Mouse (Mus musculus): ENCODE measurements around the gene Slc38a9. TPM values are rescaled to one million over a fixed set of nuclear protein-coding genes. Genes with fewer than 3 reads are reported as not detected.

Gene Slc38a9
- polyA plus RNA-seq, 1 experiment from 2014 or later, result 21.0 TPM

DNA sequence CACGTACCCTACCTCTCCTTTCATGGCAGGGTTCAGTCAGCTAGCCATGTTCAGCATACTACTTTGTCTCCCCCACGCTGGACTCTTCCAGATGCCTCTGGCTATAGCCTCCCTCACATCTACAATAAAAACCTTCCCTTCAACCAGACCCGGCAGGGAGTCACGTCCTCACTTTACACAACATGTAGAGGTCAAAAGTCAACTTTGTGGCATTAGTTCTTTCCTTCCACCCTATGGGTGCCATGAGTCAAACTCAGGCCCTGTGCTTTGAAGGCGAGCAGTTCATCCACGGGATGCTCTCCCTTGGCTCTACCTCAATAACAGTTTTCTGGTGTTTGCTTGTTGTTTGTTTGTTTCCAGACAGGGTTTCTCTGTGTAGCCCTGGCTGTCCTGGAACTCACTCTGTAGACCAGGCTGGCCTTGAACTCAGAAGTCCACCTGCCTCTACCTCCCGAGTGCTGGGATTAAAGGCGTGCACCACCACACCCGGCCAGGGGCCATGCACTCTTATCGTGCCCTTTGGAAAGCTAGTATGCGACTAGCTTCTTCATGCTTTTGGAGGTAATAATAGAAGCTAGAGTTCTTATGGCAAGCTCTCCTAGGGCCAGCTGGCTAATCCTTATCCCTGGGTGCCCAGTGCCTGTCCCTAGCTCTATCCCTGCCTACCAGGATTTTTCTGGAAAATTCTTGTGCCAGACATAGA is 88.4 kb downstream of the Slc38a9 start:
- H3K4me2 ChIP-seq (replicated peaks), result no peak overlapping the region
- H3K27me3 ChIP-seq (ENCODE audit: control insufficient read depth, insufficient read depth, low read length), result no peaks in the 10 kb centered on the region
- DNase-seq (ENCODE audit: low spot score), result no peak
- H3K9ac ChIP-seq, result no peak overlapping the region
- H3K27ac ChIP-seq, result no peak overlapping the region
- no peaks in the 10 kb centered on the region for H3K36me3 ChIP-seq (replicated peaks; ENCODE audit: control insufficient read depth, insufficient read depth)
- no peaks in the 10 kb centered on the region for H3K9me3 ChIP-seq (ENCODE audit: control insufficient read depth, low read length)
- WGBS, result 92% methylated on average over 11 of the region's 11 CpGs
- H3K4me3 ChIP-seq (replicated peaks; ENCODE audit: low read length), result no peak overlapping the region
- ATAC-seq (ENCODE audit: low FRiP score), result no peak
- H3K4me1 ChIP-seq (replicated peaks; ENCODE audit: control insufficient read depth, insufficient read depth, low read length), result 0 out of 2 replicates have a peak, but pooled peaks cover 6% of the 10 kb centered on the region

DNA sequence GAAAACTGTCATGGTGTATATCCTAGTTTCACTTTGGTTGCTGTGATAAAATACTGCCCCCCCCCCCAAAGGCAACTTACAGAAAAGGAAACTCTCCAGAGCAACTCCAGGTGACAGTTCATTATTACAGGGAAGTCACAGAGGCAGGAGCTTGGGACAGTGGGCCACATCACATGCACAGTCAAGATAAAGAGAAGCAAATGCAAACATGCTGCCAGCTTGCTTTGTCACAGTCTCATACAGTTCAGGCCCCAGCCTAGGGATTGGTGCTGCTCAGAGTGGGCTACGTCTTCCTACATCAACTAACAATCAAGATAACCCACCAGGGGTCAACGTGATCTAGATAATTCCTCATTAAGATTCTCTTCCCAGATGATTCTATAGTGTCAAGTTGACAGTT is 89.3 kb downstream of the Slc38a9 start:
- H3K27ac ChIP-seq, result no peak overlapping the region
- no peak overlapping the region for H3K4me2 ChIP-seq (replicated peaks)
- no peaks in the 10 kb centered on the region for H3K36me3 ChIP-seq (replicated peaks; ENCODE audit: control insufficient read depth, insufficient read depth)
- DNase-seq (ENCODE audit: low spot score) (no peak), ATAC-seq (ENCODE audit: low FRiP score) (no peak)
- no peaks in the 10 kb centered on the region for H3K27me3 ChIP-seq (ENCODE audit: control insufficient read depth, insufficient read depth, low read length)
- 86% methylated on average over 2 of the region's 2 CpGs for WGBS
- 0 out of 2 replicates have a peak, but pooled peaks cover 6% of the 10 kb centered on the region for H3K4me1 ChIP-seq (replicated peaks; ENCODE audit: control insufficient read depth, insufficient read depth, low read length)
- no peak overlapping the region for H3K4me3 ChIP-seq (replicated peaks; ENCODE audit: low read length)
- no peaks in the 10 kb centered on the region for H3K9me3 ChIP-seq (ENCODE audit: control insufficient read depth, low read length)
- H3K9ac ChIP-seq, result no peak overlapping the region

DNA sequence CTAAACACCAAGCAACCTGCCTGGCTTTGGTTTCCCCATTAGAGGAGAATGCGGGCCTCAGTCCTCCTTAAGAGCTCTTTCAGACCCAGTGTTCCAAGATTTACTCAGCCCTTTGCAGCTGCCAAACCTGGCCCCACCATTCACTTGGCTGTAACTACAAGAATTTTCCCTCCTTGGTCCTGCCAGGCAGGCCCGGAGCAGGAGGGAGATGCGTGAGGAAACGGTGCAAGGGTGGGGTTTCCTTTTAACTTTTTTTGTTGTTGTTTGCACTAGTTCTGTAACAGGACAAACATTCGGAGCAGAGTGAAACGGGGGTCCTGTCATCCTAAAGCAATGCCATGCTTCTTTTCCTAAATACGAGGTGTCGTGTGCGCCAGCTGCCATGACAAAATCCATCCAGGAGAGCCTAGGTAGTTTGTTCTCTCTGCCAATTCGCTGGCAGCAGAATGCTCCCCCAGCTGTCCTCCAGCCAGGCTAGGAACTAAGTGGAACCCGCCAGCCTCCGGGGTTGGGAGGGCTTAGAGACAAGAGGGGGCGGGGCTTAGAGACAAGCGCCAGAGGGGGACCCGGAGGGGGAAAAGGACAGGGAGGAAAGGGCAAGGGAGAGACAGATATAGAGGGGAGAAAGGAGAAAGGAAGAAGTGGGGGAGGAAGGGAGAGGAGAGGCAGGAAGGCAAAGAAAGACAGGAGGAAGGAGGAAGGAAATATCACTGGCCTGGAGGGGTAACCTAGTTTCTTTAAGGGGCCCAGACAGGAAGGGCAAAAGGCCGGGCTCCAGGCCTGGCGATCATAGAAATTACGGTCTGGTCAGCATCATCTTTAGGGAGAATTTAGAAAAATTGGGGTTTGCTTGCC is 91.1 kb downstream of the Slc38a9 start:
- Histone ChIP-seq H3K27ac (peak overlapping the region; percentile 21; the same call in 1 of the 2 replicates), H3K4me2 (replicated peaks) (peak overlapping the region; percentile 23; the same call in 1 of the 2 replicates), H3K9ac (no peak overlapping the region), H3K36me3 (replicated peaks; ENCODE audit: control insufficient read depth, insufficient read depth) (no peaks in the 10 kb centered on the region), H3K4me1 (replicated peaks; ENCODE audit: control insufficient read depth, insufficient read depth, low read length) (peaks cover 16% of the 10 kb centered on the region; the same call in 1 of the 2 replicates), H3K4me3 (replicated peaks; ENCODE audit: low read length) (no peak overlapping the region), H3K27me3 (ENCODE audit: control insufficient read depth, insufficient read depth, low read length) (no peaks in the 10 kb centered on the region), H3K9me3 (ENCODE audit: control insufficient read depth, low read length) (no peaks in the 10 kb centered on the region)
- no peak for DNase-seq (ENCODE audit: low spot score)
- WGBS, result 43% methylated on average over 16 of the region's 18 CpGs
- ATAC-seq (ENCODE audit: low FRiP score), result no peak; the same call in 1 of the 2 replicates

DNA sequence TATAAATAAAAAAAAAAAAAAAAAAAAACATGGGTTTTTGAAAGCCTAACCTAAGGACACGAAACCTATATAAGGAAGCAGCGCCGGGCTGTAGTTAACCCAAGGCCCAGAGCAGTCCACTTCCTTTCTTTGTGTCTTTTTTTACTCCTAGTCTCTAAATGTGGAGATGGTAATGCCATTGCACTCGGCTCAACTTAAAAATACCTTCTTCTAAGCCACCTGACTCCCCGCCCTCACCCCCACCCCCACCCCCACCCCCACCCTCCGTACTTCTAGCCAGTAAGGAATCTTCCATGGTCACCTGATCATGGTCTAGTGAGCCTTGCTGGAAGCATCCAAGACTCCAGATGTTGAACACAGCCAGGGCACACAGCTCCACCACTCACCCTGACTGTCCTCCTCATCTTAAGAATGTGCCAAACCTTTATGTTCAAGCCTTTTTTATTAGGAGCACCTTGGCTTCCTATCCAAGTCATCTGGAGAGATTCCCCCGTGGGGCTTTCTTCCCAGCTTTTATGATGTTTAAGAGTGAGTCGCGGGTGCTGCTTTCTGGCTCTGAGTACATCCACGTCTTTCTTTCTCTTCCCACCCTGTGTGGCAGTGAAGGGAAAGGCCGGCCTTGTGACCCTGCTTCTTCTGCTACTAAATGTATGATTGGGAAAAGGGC is 91.9 kb downstream of the Slc38a9 start:
- Histone ChIP-seq H3K4me2 (replicated peaks) (no peak overlapping the region), H3K9ac (no peak overlapping the region), H3K27ac (no peak overlapping the region), H3K36me3 (replicated peaks; ENCODE audit: control insufficient read depth, insufficient read depth) (no peaks in the 10 kb centered on the region), H3K9me3 (ENCODE audit: control insufficient read depth, low read length) (no peaks in the 10 kb centered on the region), H3K4me1 (replicated peaks; ENCODE audit: control insufficient read depth, insufficient read depth, low read length) (peaks cover 16% of the 10 kb centered on the region; the same call in 1 of the 2 replicates), H3K4me3 (replicated peaks; ENCODE audit: low read length) (no peak overlapping the region), H3K27me3 (ENCODE audit: control insufficient read depth, insufficient read depth, low read length) (no peaks in the 10 kb centered on the region)
- ATAC-seq (ENCODE audit: low FRiP score) (no peak), DNase-seq (ENCODE audit: low spot score) (no peak)
- WGBS, result 77% methylated on average over 11 of the region's 11 CpGs

DNA sequence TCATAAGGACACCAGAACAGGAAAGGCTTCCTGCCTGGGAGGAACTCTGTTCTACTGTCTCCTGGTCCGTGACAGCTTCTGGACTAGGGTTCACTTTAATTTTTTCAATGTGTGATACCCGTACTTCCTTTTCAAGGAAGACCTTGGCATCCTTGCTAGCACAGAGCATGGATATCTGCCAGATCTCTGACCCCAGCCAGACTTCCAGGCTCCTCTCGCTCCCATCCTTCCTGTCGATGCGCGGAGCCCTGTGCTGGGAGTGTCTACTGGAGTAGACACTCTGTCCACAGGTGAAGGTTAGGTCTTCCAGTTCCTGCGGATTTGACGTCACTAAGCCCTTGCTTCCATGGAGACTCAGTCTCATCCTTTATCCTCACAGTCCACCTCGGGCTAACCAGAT is 93.0 kb downstream of the Slc38a9 start:
- Histone ChIP-seq H3K4me3 (replicated peaks; ENCODE audit: low read length) (no peak overlapping the region), H3K4me1 (replicated peaks; ENCODE audit: control insufficient read depth, insufficient read depth, low read length) (peaks cover 16% of the 10 kb centered on the region; the same call in 1 of the 2 replicates), H3K4me2 (replicated peaks) (no peak overlapping the region), H3K9me3 (ENCODE audit: control insufficient read depth, low read length) (no peaks in the 10 kb centered on the region), H3K36me3 (replicated peaks; ENCODE audit: control insufficient read depth, insufficient read depth) (no peaks in the 10 kb centered on the region), H3K27ac (no peak overlapping the region), H3K9ac (no peak overlapping the region), H3K27me3 (ENCODE audit: control insufficient read depth, insufficient read depth, low read length) (no peaks in the 10 kb centered on the region)
- DNase-seq (ENCODE audit: low spot score), result no peak
- ATAC-seq (ENCODE audit: low FRiP score), result no peak
- 87% methylated on average over 9 of the region's 9 CpGs for WGBS

DNA sequence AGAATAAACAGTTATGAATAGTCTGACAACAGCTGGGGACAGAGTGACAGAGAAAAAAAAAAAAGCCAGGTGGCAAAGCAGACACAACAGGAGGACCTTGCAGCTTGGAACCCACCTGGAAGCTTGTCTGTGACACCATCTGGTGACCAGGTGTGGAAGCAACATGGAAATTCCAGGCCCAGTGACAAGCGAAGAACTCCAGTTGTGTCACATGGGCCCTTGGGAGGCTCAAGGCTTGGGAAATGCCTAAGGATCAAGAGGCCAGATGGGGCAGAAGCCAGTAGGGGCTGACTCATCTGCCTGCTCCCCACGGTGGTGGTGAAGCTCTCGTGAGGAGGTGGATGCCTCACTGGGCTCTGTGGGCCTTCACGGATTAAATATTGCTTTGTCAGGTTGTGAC is 94.3 kb downstream of the Slc38a9 start:
- WGBS, result 32% methylated on average over 4 of the region's 4 CpGs
- H3K27ac ChIP-seq, result no peak overlapping the region
- no peak overlapping the region for H3K4me2 ChIP-seq (replicated peaks)
- no peak overlapping the region for H3K9ac ChIP-seq
- H3K4me1 ChIP-seq (replicated peaks; ENCODE audit: control insufficient read depth, insufficient read depth, low read length), result peaks cover 16% of the 10 kb centered on the region; the same call in 1 of the 2 replicates
- ATAC-seq (ENCODE audit: low FRiP score), result no peak
- DNase-seq (ENCODE audit: low spot score), result no peak
- H3K27me3 ChIP-seq (ENCODE audit: control insufficient read depth, insufficient read depth, low read length), result no peaks in the 10 kb centered on the region
- no peak overlapping the region for H3K4me3 ChIP-seq (replicated peaks; ENCODE audit: low read length)
- H3K9me3 ChIP-seq (ENCODE audit: control insufficient read depth, low read length), result no peaks in the 10 kb centered on the region
- H3K36me3 ChIP-seq (replicated peaks; ENCODE audit: control insufficient read depth, insufficient read depth), result no peaks in the 10 kb centered on the region

DNA sequence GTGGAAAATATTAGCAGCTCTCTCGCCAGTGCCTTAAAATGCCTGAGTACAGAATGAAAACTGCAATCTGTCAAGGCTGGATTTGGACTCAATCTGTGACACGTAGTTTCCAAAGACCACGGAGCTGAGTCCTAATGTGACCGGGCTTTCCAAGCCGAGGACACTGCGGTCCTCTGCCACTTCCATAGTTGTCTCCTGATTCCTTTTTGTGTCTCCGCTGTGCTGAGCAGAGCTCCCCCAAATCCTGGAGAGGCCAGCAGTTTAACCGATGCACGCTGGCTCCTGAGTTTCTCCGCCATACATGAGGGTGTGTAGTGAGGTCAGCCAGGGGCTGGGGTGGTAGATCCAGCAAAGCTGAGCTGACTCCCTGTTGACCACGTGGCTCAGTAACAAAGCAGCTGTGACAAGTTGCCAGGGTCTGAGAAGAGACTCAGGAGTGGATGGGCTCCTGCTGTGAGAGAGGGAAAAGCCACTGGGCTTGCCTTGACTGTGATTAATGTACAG is 95.0 kb downstream of the Slc38a9 start:
- Histone ChIP-seq H3K9ac (peak overlapping the region; percentile 36; the same call in 1 of the 2 replicates), H3K36me3 (replicated peaks; ENCODE audit: control insufficient read depth, insufficient read depth) (no peaks in the 10 kb centered on the region), H3K4me3 (replicated peaks; ENCODE audit: low read length) (no peak overlapping the region), H3K27ac (peak overlapping the region; percentile 33; the same call in 1 of the 2 replicates), H3K4me2 (replicated peaks) (peak overlapping the region; percentile 32), H3K27me3 (ENCODE audit: control insufficient read depth, insufficient read depth, low read length) (no peaks in the 10 kb centered on the region), H3K9me3 (ENCODE audit: control insufficient read depth, low read length) (no peaks in the 10 kb centered on the region), H3K4me1 (replicated peaks; ENCODE audit: control insufficient read depth, insufficient read depth, low read length) (peaks cover 16% of the 10 kb centered on the region; the same call in 1 of the 2 replicates)
- ATAC-seq (ENCODE audit: low FRiP score) (peak; percentile 61), DNase-seq (ENCODE audit: low spot score) (no peak)
- WGBS, result 46% methylated on average over 11 of the region's 11 CpGs

DNA sequence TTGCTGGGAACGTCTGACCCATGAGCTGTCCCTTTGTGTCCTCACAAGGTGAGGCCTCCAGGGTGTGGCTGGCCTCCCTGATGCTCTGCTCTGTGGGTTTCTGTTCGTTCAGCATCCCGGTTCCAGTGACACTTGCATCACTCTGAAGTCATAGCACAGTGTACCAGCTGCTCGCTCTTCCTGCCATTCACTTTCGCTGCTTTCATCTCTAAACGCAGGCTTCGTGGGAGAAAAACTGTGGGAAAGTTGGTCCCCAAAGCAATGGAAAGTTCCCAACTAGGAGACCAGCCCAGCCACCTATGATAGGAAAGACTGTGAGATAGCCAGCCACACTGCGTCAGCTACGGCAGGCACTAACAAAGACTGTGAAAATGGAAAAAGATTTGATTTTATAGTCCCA is 96.8 kb downstream of the Slc38a9 start:
- Histone ChIP-seq H3K4me2 (replicated peaks) (no peak overlapping the region), H3K36me3 (replicated peaks; ENCODE audit: control insufficient read depth, insufficient read depth) (no peaks in the 10 kb centered on the region), H3K27ac (no peak overlapping the region), H3K9ac (no peak overlapping the region), H3K27me3 (ENCODE audit: control insufficient read depth, insufficient read depth, low read length) (no peaks in the 10 kb centered on the region), H3K9me3 (ENCODE audit: control insufficient read depth, low read length) (no peaks in the 10 kb centered on the region), H3K4me1 (replicated peaks; ENCODE audit: control insufficient read depth, insufficient read depth, low read length) (peaks cover 10% of the 10 kb centered on the region; the same call in 1 of the 2 replicates), H3K4me3 (replicated peaks; ENCODE audit: low read length) (no peak overlapping the region)
- ATAC-seq (ENCODE audit: low FRiP score) (no peak), DNase-seq (ENCODE audit: low spot score) (no peak)
- 84% methylated on average over 9 of the region's 9 CpGs for WGBS

All from hindbrain, embryonic 14.5 days (tissue).